Comparison of ENCODE assay signal across 7 mouse cellular contexts in genomic region chr9:106891829-106892551, GRCm38 (mm10). TPM values are rescaled to one million over a fixed set of nuclear protein-coding genes. Genes with fewer than 3 reads are reported as not detected.
A peak's percentile ranks its signal among the peaks of the same experiment; 100 is the strongest.
DNase-seq lines count a peak whose midpoint lies in the region; ATAC-seq and TF ChIP-seq lines count a peak whose summit lies in the region.

Manf (minus strand) TSS chr9:106891979.

- peak; percentile 97 for TF ChIP-seq POLR2A in small intestine, adult 2 months (IDR thresholded peaks at IDR 0.05; ENCODE audit: low read depth, low read length)

- WGBS in embryonic facial prominence, embryonic 10.5 days, result under 1% methylated on average over 59 of the region's 59 CpGs
- WGBS in intestine, postnatal 0 days, result under 1% methylated on average over 59 of the region's 59 CpGs
- under 1% methylated on average over 59 of the region's 59 CpGs for WGBS in midbrain, embryonic 12.5 days
- WGBS in small intestine, adult 2 months, result under 1% methylated on average over 59 of the region's 59 CpGs

- peak within 1 kb of the TSS; percentile 86 for H3K4me2 ChIP-seq in intestine, postnatal 0 days (replicated peaks; ENCODE audit: low read depth)
- peak within 1 kb of the TSS; percentile 83 for H3K4me2 ChIP-seq in midbrain, embryonic 12.5 days (replicated peaks)

- peak; percentile 96 for ATAC-seq in intestine, postnatal 0 days
- ATAC-seq in midbrain, embryonic 12.5 days (ENCODE audit: low FRiP score, low read depth), result peak; percentile 99

- peak within 1 kb of the TSS; percentile 83 for H3K4me3 ChIP-seq in embryonic facial prominence, embryonic 10.5 days
- peak within 1 kb of the TSS; percentile 79 for H3K4me3 ChIP-seq in intestine, postnatal 0 days (ENCODE audit: low read depth, low read length)
- H3K4me3 ChIP-seq in midbrain, embryonic 12.5 days, result peak within 1 kb of the TSS; percentile 95
- peak within 1 kb of the TSS; percentile 96 for H3K4me3 ChIP-seq in small intestine, adult 2 months (ENCODE audit: low read depth, low read length)

- H3K4me1 ChIP-seq in embryonic facial prominence, embryonic 10.5 days, result peaks cover 49% of the 10 kb centered on the region
- 0 out of 2 replicates have a peak, but pooled peaks cover 7% of the 10 kb centered on the region for H3K4me1 ChIP-seq in intestine, postnatal 0 days (replicated peaks; ENCODE audit: control insufficient read depth, insufficient read depth, low read length)
- peaks cover 39% of the 10 kb centered on the region for H3K4me1 ChIP-seq in midbrain, embryonic 12.5 days
- H3K4me1 ChIP-seq in small intestine, adult 2 months (ENCODE audit: control insufficient read depth, insufficient read depth, insufficient read length, low read length), result peaks cover 16% of the 10 kb centered on the region

- TF ChIP-seq CTCF in intestine, postnatal 0 days (IDR thresholded peaks at IDR 0.05; ENCODE audit: low read depth), result peak; percentile 50
- peak; percentile 5; the same call in 1 of the 2 replicates for TF ChIP-seq CTCF in small intestine, adult 2 months (IDR thresholded peaks at IDR 0.05; ENCODE audit: extremely low read depth, insufficient read length, insufficient replicate concordance, low read depth, low read length)

- intact Hi-C loops in left cerebral cortex, postnatal 4 days (cut with DNase I), result no loop called here

- peak; percentile 97 for DNase-seq in adrenal gland, postnatal 10 days
- peak; percentile 98 for DNase-seq in embryonic facial prominence, embryonic 10.5 days (ENCODE audit: low spot score)
- DNase-seq in gonadal fat pad, adult 2 months (ENCODE audit: low read depth), result peak; percentile 88
- peak; percentile 98 for DNase-seq in left cerebral cortex, postnatal 4 days

- no peaks in the 10 kb centered on the region for H3K27me3 ChIP-seq in embryonic facial prominence, embryonic 10.5 days (replicated peaks; ENCODE audit: low read depth, poor library complexity, severe bottlenecking)
- no peaks in the 10 kb centered on the region for H3K27me3 ChIP-seq in intestine, postnatal 0 days (replicated peaks; ENCODE audit: control insufficient read depth, insufficient read depth, low read length)
- no peaks in the 10 kb centered on the region for H3K27me3 ChIP-seq in midbrain, embryonic 12.5 days
- H3K27me3 ChIP-seq in small intestine, adult 2 months (ENCODE audit: control insufficient read depth, insufficient read depth, low read length), result no peaks in the 10 kb centered on the region

- H3K9me3 ChIP-seq in embryonic facial prominence, embryonic 10.5 days, result no peaks in the 10 kb centered on the region
- no peaks in the 10 kb centered on the region for H3K9me3 ChIP-seq in intestine, postnatal 0 days (ENCODE audit: control insufficient read depth)
- no peaks in the 10 kb centered on the region for H3K9me3 ChIP-seq in midbrain, embryonic 12.5 days

- H3K27ac ChIP-seq in embryonic facial prominence, embryonic 10.5 days (replicated peaks), result peak within 1 kb of the TSS; percentile 94
- H3K27ac ChIP-seq in intestine, postnatal 0 days (ENCODE audit: low read depth, low read length), result peak within 1 kb of the TSS; percentile 87
- H3K27ac ChIP-seq in midbrain, embryonic 12.5 days (replicated peaks), result peak within 1 kb of the TSS; percentile 93
- peak within 1 kb of the TSS; percentile 90 for H3K27ac ChIP-seq in small intestine, adult 2 months (ENCODE audit: insufficient read depth, low read depth, low read length)

- H3K36me3 ChIP-seq in embryonic facial prominence, embryonic 10.5 days (replicated peaks), result peaks cover 36% of the 10 kb centered on the region
- peaks cover 26% of the 10 kb centered on the region for H3K36me3 ChIP-seq in intestine, postnatal 0 days (ENCODE audit: control insufficient read depth, insufficient read depth)
- H3K36me3 ChIP-seq in midbrain, embryonic 12.5 days, result peaks cover 32% of the 10 kb centered on the region
- peaks cover 26% of the 10 kb centered on the region for H3K36me3 ChIP-seq in small intestine, adult 2 months (ENCODE audit: control insufficient read depth, insufficient read depth, low read length)

- peak within 1 kb of the TSS; percentile 74 for H3K9ac ChIP-seq in intestine, postnatal 0 days (ENCODE audit: low read depth, low read length)
- H3K9ac ChIP-seq in midbrain, embryonic 12.5 days (replicated peaks), result peak within 1 kb of the TSS; percentile 83

RNA-seq across cellular contexts. Expression of gene Manf, which starts in this region (rescaled TPM):
- total RNA-seq in adrenal gland, postnatal 10 days (2021), result 100 to 1,000 TPM; 178 to 231 TPM
- 254 and 277 TPM in 2 replicates for polyA plus RNA-seq in embryonic facial prominence, embryonic 10.5 days (2016; fragmentation: Nextera tagmentation; extraction: Ambion mirVana)
- 51.8 and 77.6 TPM in 2 replicates for polyA plus RNA-seq in gonadal fat pad, adult 2 months (2012; rRNA removed)
- polyA plus RNA-seq in intestine, postnatal 0 days (2015; fragmentation: Nextera tagmentation; extraction: Ambion mirVana), result 211 and 214 TPM in 2 replicates
- 100 to 1,000 TPM; 162 to 193 TPM for total RNA-seq in left cerebral cortex, postnatal 4 days (2021)
- polyA plus RNA-seq in midbrain, embryonic 12.5 days (2016; fragmentation: Nextera tagmentation; extraction: Ambion mirVana), result 194 and 217 TPM in 2 replicates
- 2.9 and 7.5 TPM in 2 replicates for polyA plus RNA-seq in small intestine, adult 2 months (2012; rRNA removed)

Comparison
In these comparisons a context has a peak if more than half of its experiments do, and no peak if none do; other contexts are left out.
1. Peak in every context shown above with its lines: DNase-seq, ATAC-seq, H3K4me3 ChIP-seq and H3K27ac ChIP-seq.